Mouse (Mus musculus) embryonic fibroblast, embryonic 13.5 days (primary cell): ENCODE data around the gene St3gal6.

Experiments
- CTCF ChIP-seq: IDR thresholded peaks from 2 replicates; pipeline ENCODE4 v1.5.1; 2011; ENCODE audit warnings: mild to moderate bottlenecking, control low read depth, low read length, moderate library complexity, borderline replicate concordance; ENCODE audit not compliant: insufficient read depth
- POLR2A ChIP-seq: IDR thresholded peaks from 2 replicates; pipeline ENCODE4 v1.6.1; 2011; ENCODE audit warnings: low read depth, mild to moderate bottlenecking, control low read depth, low read length, moderate library complexity

- no peak for TF ChIP-seq POLR2A
- TF ChIP-seq CTCF = no peak
Measured at GRCm38 (mm10) chr16:58462519-58462918, 61.5 kb downstream of the St3gal6 start.
